Mouse (Mus musculus) lung, embryonic 15.5 days (tissue): ENCODE results near the gene Eml2. TPM values are rescaled to one million over a fixed set of nuclear protein-coding genes. Genes with fewer than 3 reads are reported as not detected.

Experiments used
- ATAC-seq: fragments of 200-750 bp; cut with Nextera tagmentation; 2 replicates; pipeline ENCODE4 v1.8.0; 2017; ENCODE audit warnings: moderate number of reproducible peaks, borderline replicate concordance; ENCODE audit not compliant: low FRiP score, low TSS enrichment; ENCODE audit errors: extremely low read depth
- H3K27ac ChIP-seq: fragments of 300-500 bp; sonication (generic); 2 replicates; pipeline ENCODE4 v1.5.1; 2015; ENCODE audit warnings: moderate library complexity, mild to moderate bottlenecking, inconsistent platforms
- H3K27me3 ChIP-seq: fragments of 300-500 bp; sonication (generic); 2 replicates; pipeline ENCODE4 v1.6.1; 2015; ENCODE audit warnings: inconsistent platforms
- H3K36me3 ChIP-seq: fragments of 300-500 bp; sonication (generic); 2 replicates; pipeline ENCODE4 v1.6.1; 2015; ENCODE audit warnings: inconsistent platforms
- H3K4me1 ChIP-seq: fragments of 300-500 bp; sonication (generic); 2 replicates; pipeline ENCODE4 v1.6.1; 2015; ENCODE audit warnings: inconsistent platforms
- H3K4me2 ChIP-seq: fragments of 300-500 bp; sonication (generic); 2 replicates; pipeline ENCODE4 v1.6.1; 2015; ENCODE audit warnings: inconsistent platforms, mild to moderate bottlenecking, moderate library complexity
- H3K4me3 ChIP-seq: fragments of 300-500 bp; sonication (generic); 2 replicates; pipeline ENCODE4 v1.5.1; 2015; ENCODE audit warnings: mild to moderate bottlenecking, inconsistent platforms
- H3K9ac ChIP-seq: fragments of 300-500 bp; sonication (generic); 2 replicates; pipeline ENCODE4 v1.6.1; 2015; ENCODE audit warnings: inconsistent platforms
- H3K9me3 ChIP-seq: fragments of 300-500 bp; sonication (generic); 2 replicates; pipeline ENCODE4 v1.6.1; 2016; ENCODE audit warnings: inconsistent platforms
- WGBS: fragments of 180-500 bp; shearing (Covaris S2); methylation state at CpG from one replicate; pipeline ENCODE4 v1.1.7; 2015; 5-methylcytosine and 5-hydroxymethylcytosine counted together
- polyA plus RNA-seq: library from polyadenylated mRNA; unstranded; fragments of >200 nt; fragmentation: Nextera tagmentation; extraction: Ambion mirVana; gene quantifications from 2 replicates; pipeline ENCODE4 v1.2.1, GENCODE M21; 2015

Eml2 gene
- polyA plus RNA-seq, 1 experiment from 2014 or later = 12.2 TPM

GRCm38 (mm10) chr7:19209494-19209893 is 33.3 kb downstream of the Eml2 start:
- Histone ChIP-seq H3K4me2 (no peak overlapping the region), H3K36me3 (peaks cover 9% of the 10 kb centered on the region; the same call in 1 of the 2 replicates), H3K27ac (no peak overlapping the region), H3K4me3 (no peak overlapping the region), H3K27me3 (peaks cover 4% of the 10 kb centered on the region; the same call in 1 of the 2 replicates), H3K9ac (no peak overlapping the region), H3K9me3 (no peaks in the 10 kb centered on the region), H3K4me1 (peaks cover 9% of the 10 kb centered on the region; the same call in 1 of the 2 replicates)
- WGBS = 77% methylated on average over 4 of the region's 4 CpGs
- ATAC-seq = no peak

DNA sequence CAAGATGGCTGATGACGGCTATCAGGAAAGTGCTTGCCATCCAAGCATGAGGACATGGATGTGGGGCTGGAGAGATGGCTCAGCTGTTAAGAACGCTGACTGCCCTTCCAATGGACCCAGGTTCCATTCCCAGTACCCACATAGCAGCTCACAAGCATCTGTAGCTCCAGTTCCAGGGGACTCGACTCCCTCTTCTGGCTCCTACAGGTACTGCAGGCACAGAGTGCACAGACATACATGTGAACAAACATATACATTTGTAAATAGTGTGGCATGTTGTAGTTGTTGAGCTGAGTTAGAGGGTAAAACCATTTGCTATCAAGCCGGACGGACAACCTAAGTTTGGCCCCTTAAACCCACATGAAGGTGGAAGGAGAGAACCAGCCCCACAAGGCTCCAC is 33.8 kb downstream of the Eml2 start:
- Histone ChIP-seq H3K9me3 (no peaks in the 10 kb centered on the region), H3K36me3 (peaks cover 7% of the 10 kb centered on the region; the same call in 1 of the 2 replicates), H3K4me2 (no peak overlapping the region)

GRCm38 (mm10) chr7:19211041-19211675 is 34.9 kb downstream of the Eml2 start:
- Histone ChIP-seq H3K4me2 (no peak overlapping the region), H3K9me3 (no peaks in the 10 kb centered on the region), H3K9ac (no peak overlapping the region), H3K4me1 (peaks cover 9% of the 10 kb centered on the region; the same call in 1 of the 2 replicates), H3K4me3 (no peak overlapping the region), H3K27ac (no peak overlapping the region), H3K36me3 (no peaks in the 10 kb centered on the region), H3K27me3 (peaks cover 4% of the 10 kb centered on the region; the same call in 1 of the 2 replicates)
- no peak for ATAC-seq
- WGBS = 51% methylated on average over 5 of the region's 5 CpGs

More for the DNA sequence above, 33.8 kb downstream of the Eml2 start:
- peaks cover 9% of the 10 kb centered on the region; the same call in 1 of the 2 replicates for H3K4me1 ChIP-seq
- H3K27me3 ChIP-seq = peaks cover 4% of the 10 kb centered on the region; the same call in 1 of the 2 replicates
- H3K4me3 ChIP-seq = no peak overlapping the region
- 85% methylated on average over 5 of the region's 5 CpGs for WGBS
- H3K9ac ChIP-seq = no peak overlapping the region
- ATAC-seq = no peak
- no peak overlapping the region for H3K27ac ChIP-seq

DNA sequence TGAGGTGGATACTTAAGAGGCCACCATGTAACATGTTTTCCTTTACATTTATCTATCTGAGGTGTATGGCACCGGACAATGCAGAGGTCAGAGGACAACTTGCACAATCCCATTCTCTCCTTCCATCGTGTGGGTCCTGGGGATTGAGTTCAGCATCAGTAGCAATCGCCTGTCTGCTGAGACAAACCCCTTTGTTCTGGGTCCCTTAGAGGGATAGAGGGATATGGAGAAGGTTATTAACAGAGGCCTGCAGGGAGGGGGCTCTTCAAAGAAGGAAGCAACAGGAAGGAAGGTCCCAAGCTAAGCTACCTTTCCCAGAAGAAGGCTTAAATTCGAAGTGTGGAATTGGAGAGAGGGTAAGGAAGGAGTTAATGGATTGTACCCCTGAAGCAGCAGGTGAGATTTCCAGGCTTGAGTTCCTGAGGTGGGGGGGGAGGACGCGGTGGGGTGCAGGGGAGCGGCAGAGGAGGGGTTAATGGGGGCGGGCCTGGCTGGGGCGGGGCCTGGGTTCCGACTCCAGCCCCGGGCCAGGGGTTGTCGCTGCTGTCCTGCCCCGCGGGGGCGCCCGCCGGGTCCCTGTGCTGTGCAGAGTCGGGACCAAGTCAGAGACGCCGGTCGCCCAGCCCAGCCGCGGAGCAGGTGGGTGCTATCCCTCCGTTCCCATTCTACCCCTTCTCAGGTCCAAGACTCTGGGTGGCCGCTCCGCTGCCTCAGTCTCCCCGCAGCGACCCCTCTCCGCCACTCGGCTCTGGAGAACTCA is 36.0 kb downstream of the Eml2 start, which contains the start of gene Gpr4:
Gene Gpr4 (plus strand): TSS at position 543 of the 760 bp plus-strand sequence.
- Histone ChIP-seq H3K27me3 (peaks cover 4% of the 10 kb centered on the region; the same call in 1 of the 2 replicates), H3K27ac (no peak within 1 kb of the TSS), H3K4me3 (peak within 1 kb of the TSS; percentile 50), H3K4me1 (peaks cover 9% of the 10 kb centered on the region; the same call in 1 of the 2 replicates), H3K9me3 (no peaks in the 10 kb centered on the region), H3K9ac (peak within 1 kb of the TSS; percentile 48), H3K36me3 (no peaks in the 10 kb centered on the region), H3K4me2 (peak within 1 kb of the TSS; percentile 81)
- ATAC-seq = peak; percentile 77; the same call in 1 of the 2 replicates
- 3% methylated on average over 28 of the region's 30 CpGs for WGBS

- no peaks in the 10 kb centered on the region for H3K9me3 ChIP-seq
- peak overlapping the region; percentile 81 for H3K4me2 ChIP-seq
- H3K4me3 ChIP-seq = no peak overlapping the region
- H3K4me1 ChIP-seq = peaks cover 13% of the 10 kb centered on the region; the same call in 1 of the 2 replicates
- no peak overlapping the region for H3K9ac ChIP-seq
- H3K27me3 ChIP-seq = peaks cover 4% of the 10 kb centered on the region; the same call in 1 of the 2 replicates
- ATAC-seq = no peak
- H3K36me3 ChIP-seq = no peaks in the 10 kb centered on the region
- no peak overlapping the region for H3K27ac ChIP-seq
- 61% methylated on average over 2 of the region's 2 CpGs for WGBS
Observed at GRCm38 (mm10) chr7:19213385-19213784, 37.2 kb downstream of the Eml2 start.

DNA sequence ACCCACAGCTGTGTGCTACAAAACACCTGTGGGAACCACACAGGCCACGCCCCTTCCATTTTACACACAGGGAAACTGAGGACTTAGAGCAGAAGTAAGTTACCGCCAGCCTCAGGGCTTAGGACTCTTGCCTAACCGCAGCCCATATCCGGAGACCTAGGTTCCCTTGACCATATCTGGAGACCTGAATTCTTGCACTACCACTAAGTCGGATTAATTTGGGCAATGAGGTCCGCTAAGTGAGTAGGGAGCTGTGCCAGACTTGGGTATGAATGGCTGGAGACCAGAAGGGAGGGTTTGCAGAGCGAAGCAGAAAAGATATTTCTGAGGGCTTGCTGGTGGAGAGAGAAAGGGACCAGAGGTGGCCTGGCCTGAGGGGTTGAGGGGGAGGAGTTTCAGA is 38.1 kb downstream of the Eml2 start:
- Histone ChIP-seq H3K9me3 (no peaks in the 10 kb centered on the region), H3K9ac (no peak overlapping the region), H3K4me3 (no peak overlapping the region), H3K27ac (no peak overlapping the region), H3K4me2 (no peak overlapping the region), H3K27me3 (peaks cover 4% of the 10 kb centered on the region; the same call in 1 of the 2 replicates), H3K36me3 (no peaks in the 10 kb centered on the region), H3K4me1 (peaks cover 13% of the 10 kb centered on the region; the same call in 1 of the 2 replicates)
- WGBS = 64% methylated on average over 7 of the region's 7 CpGs
- no peak for ATAC-seq

GRCm38 (mm10) chr7:19214940-19215339 is 38.7 kb downstream of the Eml2 start:
- no peak for ATAC-seq
- 62% methylated on average over 9 of the region's 9 CpGs for WGBS

GRCm38 (mm10) chr7:19217492-19217891 is 41.3 kb downstream of the Eml2 start:
- Histone ChIP-seq H3K4me2 (no peak overlapping the region), H3K4me1 (peaks cover 5% of the 10 kb centered on the region; the same call in 1 of the 2 replicates), H3K36me3 (no peaks in the 10 kb centered on the region), H3K4me3 (no peak overlapping the region), H3K27me3 (no peaks in the 10 kb centered on the region; the same call in 1 of the 2 replicates), H3K27ac (no peak overlapping the region), H3K9ac (no peak overlapping the region), H3K9me3 (no peaks in the 10 kb centered on the region)
- 37% methylated on average over 5 of the region's 5 CpGs for WGBS
- no peak for ATAC-seq

More at GRCm38 (mm10) chr7:19214940-19215339, 38.7 kb downstream of the Eml2 start:
- no peaks in the 10 kb centered on the region for H3K36me3 ChIP-seq
- peaks cover 4% of the 10 kb centered on the region; the same call in 1 of the 2 replicates for H3K27me3 ChIP-seq
- H3K9me3 ChIP-seq = no peaks in the 10 kb centered on the region
- peaks cover 13% of the 10 kb centered on the region; the same call in 1 of the 2 replicates for H3K4me1 ChIP-seq
- no peak overlapping the region for H3K27ac ChIP-seq
- no peak overlapping the region for H3K9ac ChIP-seq
- H3K4me3 ChIP-seq = no peak overlapping the region
- H3K4me2 ChIP-seq = no peak overlapping the region

GRCm38 (mm10) chr7:19217944-19218343 is 41.7 kb downstream of the Eml2 start:
- H3K27me3 ChIP-seq = no peaks in the 10 kb centered on the region; the same call in 1 of the 2 replicates
- no peak overlapping the region for H3K4me3 ChIP-seq
- H3K27ac ChIP-seq = no peak overlapping the region
- no peaks in the 10 kb centered on the region for H3K9me3 ChIP-seq
- ATAC-seq = 0 out of 2 replicates have a peak, but pooled peaks have one; percentile 52
- 0% methylated on average over 2 of the region's 3 CpGs for WGBS
- H3K9ac ChIP-seq = no peak overlapping the region
- no peaks in the 10 kb centered on the region for H3K36me3 ChIP-seq
- H3K4me1 ChIP-seq = 0 out of 2 replicates have a peak, but pooled peaks cover 4% of the 10 kb centered on the region
- H3K4me2 ChIP-seq = no peak overlapping the region

GRCm38 (mm10) chr7:19220061-19220460 is 43.8 kb downstream of the Eml2 start:
- Histone ChIP-seq H3K4me3 (no peak overlapping the region), H3K4me1 (0 out of 2 replicates have a peak, but pooled peaks cover 4% of the 10 kb centered on the region), H3K4me2 (no peak overlapping the region), H3K36me3 (no peaks in the 10 kb centered on the region), H3K9ac (no peak overlapping the region), H3K27me3 (no peaks in the 10 kb centered on the region), H3K9me3 (no peaks in the 10 kb centered on the region), H3K27ac (no peak overlapping the region)
- ATAC-seq = no peak
- 69% methylated on average over 3 of the region's 3 CpGs for WGBS

GRCm38 (mm10) chr7:19222189-19222588 is 46.0 kb downstream of the Eml2 start:
- no peak for ATAC-seq
- Histone ChIP-seq H3K9ac (no peak overlapping the region), H3K27me3 (no peaks in the 10 kb centered on the region), H3K9me3 (no peaks in the 10 kb centered on the region), H3K27ac (no peak overlapping the region), H3K4me3 (no peak overlapping the region), H3K36me3 (no peaks in the 10 kb centered on the region), H3K4me2 (no peak overlapping the region), H3K4me1 (peaks cover 10% of the 10 kb centered on the region; the same call in 1 of the 2 replicates)
- 91% methylated on average over 16 of the region's 16 CpGs for WGBS
